Mouse (Mus musculus) thymus, adult 2 months (tissue): Measurements from ENCODE around the gene St6galnac4. TPM values are rescaled to one million over a fixed set of nuclear protein-coding genes. Genes with fewer than 3 reads are reported as not detected.

Experiments used
- DNase-seq: peaks from one replicate; pipeline ENCODE4 v3.0.0; 2021
- H3K27ac ChIP-seq: fragments of 200-500 bp; 2 replicates; pipeline ENCODE4 v1.5.1; 2012; ENCODE audit warnings: low read length, control low read depth; ENCODE audit not compliant: control insufficient read depth, insufficient read depth
- H3K27me3 ChIP-seq: fragments of 200-500 bp; 2 replicates; pipeline ENCODE4 v1.6.1; 2012; ENCODE audit warnings: mild to moderate bottlenecking, low read length, moderate library complexity, mixed read lengths; ENCODE audit not compliant: control insufficient read depth, insufficient read depth
- H3K36me3 ChIP-seq: fragments of 200-500 bp; 2 replicates; pipeline ENCODE4 v1.6.1; 2012; ENCODE audit warnings: mild to moderate bottlenecking, low read length, moderate library complexity; ENCODE audit not compliant: control insufficient read depth, insufficient read depth
- H3K4me1 ChIP-seq: fragments of 200-500 bp; replicated peaks from 2 replicates; pipeline ENCODE4 v1.6.1; 2012; ENCODE audit warnings: low read length; ENCODE audit not compliant: control insufficient read depth, insufficient read depth
- H3K4me3 ChIP-seq: fragments of 200-500 bp; 2 replicates; pipeline ENCODE4 v1.5.1; 2012; ENCODE audit warnings: mild to moderate bottlenecking, low read length, control low read depth, moderate library complexity; ENCODE audit not compliant: control insufficient read depth, insufficient read depth
- CTCF ChIP-seq: fragments of 200-500 bp; IDR thresholded peaks from 2 replicates; pipeline ENCODE4 v1.5.1; 2012; ENCODE audit warnings: mild to moderate bottlenecking, control low read depth, low read length, moderate library complexity, borderline replicate concordance; ENCODE audit not compliant: control insufficient read depth, poor library complexity, insufficient read depth; ENCODE audit errors: extremely low read depth
- POLR2A ChIP-seq: fragments of 200-500 bp; IDR thresholded peaks from 2 replicates; pipeline ENCODE4 v1.6.1; 2012; ENCODE audit warnings: mild to moderate bottlenecking, low read length, control low read depth, moderate library complexity; ENCODE audit not compliant: control insufficient read depth, poor library complexity, insufficient read depth; ENCODE audit errors: extremely low read depth
- WGBS: fragments of 180-500 bp; shearing (Covaris S2); methylation state at CpG from one replicate; pipeline ENCODE4 v1.1.7; 2018; 5-methylcytosine and 5-hydroxymethylcytosine counted together
- polyA plus RNA-seq: library from polyadenylated mRNA; depleted of rRNA; stranded (reverse); fragments of >200 nt; gene quantifications from 2 replicates; pipeline ENCODE4 v1.2.3, GENCODE M21; 2012

St6galnac4 gene
- polyA plus RNA-seq, 1 experiment = 29.3 TPM

DNA sequence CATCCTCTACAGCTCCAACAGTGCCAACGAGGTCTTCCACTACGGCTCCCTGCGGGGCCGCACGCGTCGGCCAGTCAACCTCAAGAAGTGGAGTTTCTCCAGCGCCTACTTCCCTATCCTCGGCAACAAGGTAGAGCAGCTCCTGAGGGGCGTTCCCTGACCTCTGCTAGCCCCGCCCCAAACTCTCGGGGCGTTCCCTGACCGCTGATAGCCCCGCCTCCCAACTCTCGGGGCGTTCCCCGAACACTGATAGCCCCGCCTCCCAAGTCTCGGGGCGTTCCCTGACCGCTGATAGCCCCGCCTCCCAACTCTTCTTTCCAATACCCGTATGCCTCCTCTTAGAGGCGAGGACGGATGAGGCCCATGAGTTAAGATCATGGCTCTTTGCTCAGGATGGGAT, 25.4 kb downstream of the St6galnac4 start:
- TF ChIP-seq CTCF (no peak), POLR2A (no peak)
- Histone ChIP-seq H3K27me3 (peaks cover 10% of the 10 kb centered on the region), H3K4me1 (peaks cover 16% of the 10 kb centered on the region), H3K27ac (no peak overlapping the region), H3K36me3 (no peaks in the 10 kb centered on the region), H3K4me3 (no peak overlapping the region)
- WGBS = 96% methylated on average over 26 of the region's 26 CpGs
- no peak for DNase-seq

GRCm38 (mm10) chr2:32617109-32617508, 30.2 kb downstream of the St6galnac4 start:
- Histone ChIP-seq H3K36me3 (no peaks in the 10 kb centered on the region), H3K27ac (no peak overlapping the region), H3K4me1 (no peaks in the 10 kb centered on the region), H3K27me3 (no peaks in the 10 kb centered on the region), H3K4me3 (no peak overlapping the region)
- no peak for DNase-seq
- no peak for TF ChIP-seq CTCF
- TF ChIP-seq POLR2A = no peak
- 100% methylated on average over 1 of the region's 1 CpGs for WGBS

DNA sequence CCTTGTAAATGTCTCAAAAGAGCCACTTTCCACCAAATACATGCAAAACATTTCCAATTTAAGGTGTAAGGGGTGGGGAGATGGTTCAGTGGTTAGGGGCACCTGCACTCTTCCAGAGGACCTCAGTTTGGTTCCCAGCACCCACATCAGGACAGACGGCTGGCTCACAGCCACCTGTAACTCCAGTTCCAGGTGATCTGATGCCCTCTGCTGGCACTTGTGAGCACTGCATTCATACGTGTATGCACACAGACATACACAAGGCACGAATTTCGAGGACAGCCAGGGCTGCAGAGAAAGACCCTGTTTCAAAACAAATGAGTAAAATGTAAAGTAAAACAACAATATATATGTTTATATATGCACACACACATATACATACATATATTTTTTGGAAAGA, 30.7 kb downstream of the St6galnac4 start:
- Histone ChIP-seq H3K27me3 (no peaks in the 10 kb centered on the region), H3K36me3 (no peaks in the 10 kb centered on the region), H3K4me1 (no peaks in the 10 kb centered on the region), H3K27ac (no peak overlapping the region), H3K4me3 (no peak overlapping the region)
- TF ChIP-seq CTCF (0 out of 2 replicates have a peak, but pooled peaks have one; percentile 23), POLR2A (no peak)
- no peak for DNase-seq
- WGBS = 98% methylated on average over 4 of the region's 4 CpGs

GRCm38 (mm10) chr2:32618051-32618450, 31.2 kb downstream of the St6galnac4 start:
- DNase-seq = no peak
- no peaks in the 10 kb centered on the region for H3K36me3 ChIP-seq

GRCm38 (mm10) chr2:32620682-32621516, 34.0 kb downstream of the St6galnac4 start:
- WGBS = 87% methylated on average over 4 of the region's 4 CpGs

More at GRCm38 (mm10) chr2:32618051-32618450, 31.2 kb downstream of the St6galnac4 start:
- no peak overlapping the region for H3K4me3 ChIP-seq
- TF ChIP-seq POLR2A = no peak
- no peak for TF ChIP-seq CTCF
- no peak overlapping the region for H3K27ac ChIP-seq
- 98% methylated on average over 9 of the region's 9 CpGs for WGBS
- no peaks in the 10 kb centered on the region for H3K27me3 ChIP-seq
- no peaks in the 10 kb centered on the region for H3K4me1 ChIP-seq

DNA sequence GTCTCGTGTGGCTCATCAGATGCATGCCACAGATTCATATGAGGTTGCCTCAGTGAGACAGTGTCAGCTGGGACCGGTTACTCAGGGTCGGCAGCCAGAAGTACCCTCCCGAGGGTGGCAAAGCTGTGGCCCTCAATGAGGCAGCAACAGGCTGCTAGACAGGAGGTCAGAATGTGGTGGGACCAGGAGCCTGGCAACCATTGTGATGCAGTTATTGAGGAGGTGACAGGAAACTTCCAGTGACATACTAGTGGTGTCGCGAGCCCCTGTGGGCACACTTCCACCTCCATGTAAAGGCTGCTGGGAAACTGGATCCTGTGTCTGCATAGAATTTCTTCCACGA, 34.6 kb downstream of the St6galnac4 start, which contains the start of gene Ak1:
TSS of gene Ak1 (plus strand) at position 242 of the 343 bp plus-strand sequence.
- WGBS = 68% methylated on average over 7 of the region's 7 CpGs
- Histone ChIP-seq H3K27ac (no peak within 1 kb of the TSS), H3K4me1 (no peaks in the 10 kb centered on the region), H3K4me3 (no peak within 1 kb of the TSS), H3K36me3 (no peaks in the 10 kb centered on the region), H3K27me3 (no peaks in the 10 kb centered on the region)
- TF ChIP-seq POLR2A = no peak
- TF ChIP-seq CTCF = no peak
- DNase-seq = no peak

More at GRCm38 (mm10) chr2:32620682-32621516, 34.0 kb downstream of the St6galnac4 start:
- DNase-seq = no peak
- H3K36me3 ChIP-seq = no peaks in the 10 kb centered on the region
- H3K4me3 ChIP-seq = no peak overlapping the region
- H3K27me3 ChIP-seq = no peaks in the 10 kb centered on the region
- no peak overlapping the region for H3K27ac ChIP-seq
- no peaks in the 10 kb centered on the region for H3K4me1 ChIP-seq
- TF ChIP-seq CTCF (no peak), POLR2A (no peak)
